Mouse (Mus musculus) lung, adult 2 months (tissue): ENCODE measurements around the gene Krt71. TPM values are rescaled to one million over a fixed set of nuclear protein-coding genes. Genes with fewer than 3 reads are reported as not detected.

Experiments used
- DNase-seq: peaks from one replicate; pipeline ENCODE4 v3.0.0; 2022
- H3K4me1 ChIP-seq: fragments of 200-500 bp; 2 replicates; pipeline ENCODE4 v1.6.1; 2011; ENCODE audit warnings: low read length; ENCODE audit not compliant: control insufficient read depth, insufficient read depth
- H3K4me3 ChIP-seq: fragments of 200-500 bp; replicated peaks from 2 replicates; pipeline ENCODE3; 2011; ENCODE audit warnings: low read depth, mild to moderate bottlenecking, control low read depth, low read length; ENCODE audit errors: extremely low read depth
- CTCF ChIP-seq: fragments of 200-500 bp; IDR thresholded peaks from 2 replicates; pipeline ENCODE4 v1.5.1; 2011; ENCODE audit warnings: mild to moderate bottlenecking, low read length, control low read depth; ENCODE audit not compliant: insufficient read depth
- POLR2A ChIP-seq: fragments of 200-500 bp; IDR thresholded peaks from 2 replicates; pipeline ENCODE4 v1.6.1; 2011; ENCODE audit warnings: low read depth, mild to moderate bottlenecking, control low read depth, low read length, borderline replicate concordance; ENCODE audit errors: extremely low read depth
- WGBS: fragments of 180-500 bp; shearing (Covaris S2); methylation state at CpG from one replicate; pipeline ENCODE4 v1.1.7; 2018; 5-methylcytosine and 5-hydroxymethylcytosine counted together
- polyA plus RNA-seq: library from polyadenylated mRNA; depleted of rRNA; stranded (reverse); fragments of >200 nt; gene quantifications from 2 replicates; pipeline ENCODE4 v1.2.3, GENCODE M21; 2012; rRNA removed

Gene Krt71
- polyA plus RNA-seq, 1 experiment = not detected

DNA sequence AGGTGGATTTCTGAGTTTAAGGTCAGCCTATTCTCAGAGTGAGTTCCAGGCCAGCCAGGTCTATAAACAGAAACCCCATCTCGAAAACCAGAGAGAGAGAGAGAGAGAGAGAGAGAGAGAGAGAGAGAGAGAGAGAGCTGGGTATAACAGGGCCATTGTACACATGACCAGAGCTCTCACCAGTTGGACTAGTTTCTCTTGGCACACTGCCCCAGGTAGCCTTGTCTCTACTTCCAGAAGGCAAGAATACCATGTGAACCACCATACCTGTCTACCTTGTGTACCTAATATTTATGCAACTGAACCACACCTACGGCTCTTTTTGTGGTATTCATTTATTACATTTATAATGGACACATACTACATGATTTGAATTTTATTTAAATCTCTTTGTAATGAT, 54.7 kb downstream of the Krt71 start:
- no peaks in the 10 kb centered on the region for H3K4me1 ChIP-seq
- DNase-seq = no peak
- WGBS = 63% methylated on average over 2 of the region's 2 CpGs
- TF ChIP-seq CTCF (no peak), POLR2A (no peak)
- no peak overlapping the region for H3K4me3 ChIP-seq

Other genes starting within 250 kb of the Krt71 start
- not detected in 2 replicates for gene Gm49425, start 225.8 kb downstream of the Krt71 start, polyA plus RNA-seq
- gene Krt84, start 210.3 kb downstream of the Krt71 start, polyA plus RNA-seq = 0.13 TPM in 1 of 2 replicates, not detected in the other
- gene Krt82, start 192.4 kb downstream of the Krt71 start, polyA plus RNA-seq = not detected in 2 replicates
- gene Krt90, start 180.2 kb downstream of the Krt71 start, polyA plus RNA-seq = 0.22 TPM in 1 of 2 replicates, not detected in the other
- 0.14 TPM in 1 of 2 replicates, not detected in the other for gene Krt75, start 169.2 kb downstream of the Krt71 start, polyA plus RNA-seq
- gene Gm5414, start 114.9 kb downstream of the Krt71 start, polyA plus RNA-seq = not detected in 2 replicates
- not detected in 2 replicates for gene Gm5478, start 95.7 kb downstream of the Krt71 start, polyA plus RNA-seq
- gene Krt6b, start 62.8 kb downstream of the Krt71 start, polyA plus RNA-seq = 1.5 TPM in 1 of 2 replicates, not detected in the other
- 7.3 TPM in 1 of 2 replicates, not detected in the other for gene Krt6a, start 48.8 kb downstream of the Krt71 start, polyA plus RNA-seq
- gene Krt5, start 30.2 kb downstream of the Krt71 start, polyA plus RNA-seq = 0.79 and 103 TPM in 2 replicates
- gene Krt72, start 43.4 kb upstream of the Krt71 start, polyA plus RNA-seq = not detected in 2 replicates
- not detected in 2 replicates for gene Krt73, start 59.2 kb upstream of the Krt71 start, polyA plus RNA-seq
- gene Krt2, start 75.1 kb upstream of the Krt71 start, polyA plus RNA-seq = not detected in 2 replicates
- gene Krt1, start 107.7 kb upstream of the Krt71 start, polyA plus RNA-seq = 0.26 and 0.57 TPM in 2 replicates
- not detected in 2 replicates for gene Krt77, start 126.6 kb upstream of the Krt71 start, polyA plus RNA-seq
- 0.46 TPM in 1 of 2 replicates, not detected in the other for gene Krt76, start 149.8 kb upstream of the Krt71 start, polyA plus RNA-seq
- gene Krt4, start 181.6 kb upstream of the Krt71 start, polyA plus RNA-seq = 0.25 and 1,733 TPM in 2 replicates
- 24.6 and 32.7 TPM in 2 replicates for gene Krt79, start 197.2 kb upstream of the Krt71 start, polyA plus RNA-seq
- gene Krt78, start 211.2 kb upstream of the Krt71 start, polyA plus RNA-seq = 0.05 and 32.9 TPM in 2 replicates